Mouse (Mus musculus): Measurements from ENCODE around the gene Tbc1d10c.

Gene Tbc1d10c

GRCm38 (mm10) chr19:4191528-4192250, 605 bp upstream of the Tbc1d10c start, which contains the start of gene Ppp1ca:
Ppp1ca (plus strand) TSS chr19:4192065.
- DNase-seq (ENCODE audit: low read depth): peak; percentile 99

- no peak for DNase-seq (ENCODE audit: low read depth)
Observed at GRCm38 (mm10) chr19:4189051-4189620, 1.9 kb downstream of the Tbc1d10c start.

- no peak for DNase-seq (ENCODE audit: low read depth)
Observed at GRCm38 (mm10) chr19:4187303-4187702, 3.8 kb downstream of the Tbc1d10c start.

GRCm38 (mm10) chr19:4184976-4185975, 5.8 kb downstream of the Tbc1d10c start:
- DNase-seq (ENCODE audit: low read depth): no peak

- no peak for DNase-seq (ENCODE audit: low read depth)
Observed at GRCm38 (mm10) chr19:4183689-4184088, 7.4 kb downstream of the Tbc1d10c start.

GRCm38 (mm10) chr19:4181892-4182291, 9.2 kb downstream of the Tbc1d10c start:
- DNase-seq (ENCODE audit: low read depth): peak; percentile 83

- DNase-seq (ENCODE audit: low read depth): no peak
Observed at GRCm38 (mm10) chr19:4180411-4180810, 10.7 kb downstream of the Tbc1d10c start.

- DNase-seq (ENCODE audit: low read depth): peak; percentile 57
Observed at GRCm38 (mm10) chr19:4175368-4175947, 15.6 kb downstream of the Tbc1d10c start, which contains the start of gene Carns1. Carns1 (minus strand) TSS chr19:4175479.

GRCm38 (mm10) chr19:4172925-4173324, 18.2 kb downstream of the Tbc1d10c start:
- no peak for DNase-seq (ENCODE audit: low read depth)

- peak; percentile 53 for DNase-seq (ENCODE audit: low read depth)
Observed at GRCm38 (mm10) chr19:4171393-4172290, 19.4 kb downstream of the Tbc1d10c start.

- no peak for DNase-seq (ENCODE audit: low read depth)
Observed at GRCm38 (mm10) chr19:4170723-4171392, 20.2 kb downstream of the Tbc1d10c start.

GRCm38 (mm10) chr19:4169810-4170209, 21.3 kb downstream of the Tbc1d10c start:
- DNase-seq (ENCODE audit: low read depth): no peak

GRCm38 (mm10) chr19:4169378-4169784, 21.7 kb downstream of the Tbc1d10c start:
- DNase-seq (ENCODE audit: low read depth): peak; percentile 100

- DNase-seq (ENCODE audit: low read depth): no peak
Observed at GRCm38 (mm10) chr19:4166678-4167476, 24.2 kb downstream of the Tbc1d10c start.

- no peak for DNase-seq (ENCODE audit: low read depth)
Observed at GRCm38 (mm10) chr19:4164721-4165120, 26.4 kb downstream of the Tbc1d10c start.

- DNase-seq (ENCODE audit: low read depth): no peak
Observed at GRCm38 (mm10) chr19:4164100-4164499, 27.0 kb downstream of the Tbc1d10c start.

- no peak for DNase-seq (ENCODE audit: low read depth)
Observed at GRCm38 (mm10) chr19:4163543-4163887, 27.6 kb downstream of the Tbc1d10c start.

GRCm38 (mm10) chr19:4162646-4163542, 28.2 kb downstream of the Tbc1d10c start, which contains the start of gene Rps6kb2:
Rps6kb2 (minus strand) TSS chr19:4163354.
- DNase-seq (ENCODE audit: low read depth): peak; percentile 99

Measured in NIH3T3 (cell line).